Mouse (Mus musculus): Measurements from ENCODE around the gene Rabl6.

DNA sequence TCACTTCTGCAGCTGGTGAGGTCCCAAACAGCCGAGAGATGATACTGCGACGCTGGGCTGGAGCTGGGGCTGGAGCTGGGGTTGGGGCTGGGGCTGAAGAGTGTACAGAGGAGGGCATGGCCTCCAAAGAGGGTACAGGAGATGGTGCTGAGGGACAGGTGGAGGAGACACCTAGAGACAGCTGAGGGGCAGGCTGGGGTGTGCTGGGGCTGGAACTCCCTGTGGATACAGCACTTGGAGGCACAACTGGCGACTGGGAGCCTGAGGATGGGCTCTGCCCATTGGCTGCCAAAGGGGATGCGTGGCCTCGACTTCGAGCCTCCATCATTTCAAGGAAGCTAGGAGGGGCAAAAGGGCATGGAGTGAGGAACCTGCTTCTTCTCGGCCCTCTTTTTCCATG is 21.0 kb downstream of the Rabl6 start:
- TF ChIP-seq CTCF (IDR thresholded peaks at IDR 0.05; ENCODE audit: low read depth) (no peak), EP300 (IDR thresholded peaks at IDR 0.05; ENCODE audit: low read depth) (no peak)

Data from heart, postnatal 0 days (tissue).